Mouse (Mus musculus): Measurements from ENCODE around the gene Wdr46. TPM values are rescaled to one million over a fixed set of nuclear protein-coding genes. Genes with fewer than 3 reads are reported as not detected.
A peak's percentile ranks its signal among the peaks of the same experiment; 100 is the strongest.

Wdr46 gene
- total RNA-seq, 2 experiments from 2014 or later = 76.4 to 105 TPM

DNA sequence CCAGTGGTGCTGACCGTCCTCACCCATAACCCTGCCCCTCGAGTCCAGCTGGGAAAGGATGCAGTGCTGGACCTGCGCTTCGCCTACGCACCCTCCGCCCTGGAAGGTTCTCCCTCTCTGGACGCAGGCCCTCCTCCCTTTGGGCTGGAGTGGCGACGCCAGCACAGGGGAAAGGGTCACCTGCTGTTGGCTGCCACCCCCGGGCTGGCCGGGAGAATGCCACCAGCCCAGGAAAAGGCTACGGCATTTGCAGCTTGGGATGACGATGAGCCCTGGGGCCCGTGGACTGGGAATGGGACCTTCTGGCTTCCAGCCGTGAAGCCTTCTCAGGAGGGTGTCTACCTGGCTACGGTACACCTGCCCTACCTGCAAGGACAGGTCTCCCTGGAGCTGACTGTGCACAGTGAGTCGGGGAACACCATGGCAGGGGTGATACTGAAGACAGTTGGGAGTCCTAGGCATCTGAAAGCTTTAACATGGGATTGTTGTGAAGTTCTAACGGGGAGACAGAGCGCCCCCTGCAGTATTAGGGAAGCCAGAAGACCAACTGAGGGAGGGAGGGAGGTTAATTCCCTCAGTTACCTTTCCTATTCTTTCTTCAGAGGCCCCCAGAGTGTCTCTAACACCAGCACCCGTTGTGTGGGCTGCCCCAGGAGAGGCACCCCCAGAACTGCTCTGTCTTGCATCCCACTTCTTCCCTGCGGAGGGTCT is 14.9 kb upstream of the Wdr46 start:
- no peak for ATAC-seq (replicated peaks; ENCODE audit: low FRiP score, low TSS enrichment, poor library complexity, severe bottlenecking)

GRCm38 (mm10) chr17:33926207-33926932 is 14.1 kb upstream of the Wdr46 start:
- no peak for ATAC-seq (replicated peaks; ENCODE audit: low FRiP score, low TSS enrichment, poor library complexity, severe bottlenecking)

GRCm38 (mm10) chr17:33928251-33928947 is 12.1 kb upstream of the Wdr46 start:
- no peak for ATAC-seq (replicated peaks; ENCODE audit: low FRiP score, low TSS enrichment, poor library complexity, severe bottlenecking)

DNA sequence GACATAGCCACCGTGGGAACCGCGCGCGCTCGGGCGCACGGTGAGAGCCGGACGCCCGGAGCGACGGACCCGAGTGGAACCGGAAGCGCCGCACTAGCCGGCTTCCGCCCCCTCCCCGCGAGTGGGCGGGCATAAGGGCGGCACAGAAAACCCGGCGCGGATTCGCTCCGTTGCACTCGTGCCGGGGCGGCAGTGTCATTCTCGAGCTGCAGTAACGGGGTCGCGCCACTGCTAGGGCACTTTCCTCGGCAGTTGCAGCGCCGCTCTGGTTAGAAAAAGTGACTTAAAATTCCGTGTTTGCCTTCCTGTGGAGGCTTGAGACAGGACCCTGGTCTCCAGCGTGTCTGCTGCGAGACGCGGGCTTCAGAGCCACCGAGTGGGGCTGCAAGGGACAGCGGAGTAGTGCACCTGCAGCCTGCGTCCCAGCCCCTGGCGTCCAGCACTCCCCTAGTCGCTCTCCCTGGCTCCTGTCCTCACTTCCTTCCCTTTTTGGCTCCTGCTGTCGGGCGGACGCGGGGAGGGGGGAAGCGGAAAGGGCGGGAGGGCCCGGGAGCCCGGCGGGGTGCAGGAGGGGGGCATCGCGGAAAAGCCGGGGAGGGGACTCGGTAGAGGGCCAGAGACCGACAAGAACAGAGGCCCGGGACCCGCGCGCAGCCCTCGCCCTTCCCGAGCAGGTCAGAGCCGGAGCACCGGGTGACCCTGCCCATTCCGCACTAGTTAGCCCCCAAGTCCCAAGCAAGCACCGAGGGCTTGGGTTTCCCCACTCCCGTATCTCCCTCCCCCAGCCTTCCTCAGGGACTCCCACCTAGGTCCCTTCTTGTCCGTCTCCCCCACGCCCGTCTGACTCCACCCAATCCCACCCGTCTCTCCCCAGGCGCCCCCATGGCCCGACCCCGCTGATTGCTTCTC is 10.8 kb upstream of the Wdr46 start, which contains the start of gene Rgl2:
Rgl2 (plus strand) TSS at position 173 of the 909 bp plus-strand sequence.
- peak; percentile 66 for ATAC-seq (replicated peaks; ENCODE audit: low FRiP score, low TSS enrichment, poor library complexity, severe bottlenecking)

GRCm38 (mm10) chr17:33930280-33931158 is 9.9 kb upstream of the Wdr46 start:
- peak; percentile 31; the same call in 1 of the 2 replicates for ATAC-seq (replicated peaks; ENCODE audit: low FRiP score, low TSS enrichment, poor library complexity, severe bottlenecking)

DNA sequence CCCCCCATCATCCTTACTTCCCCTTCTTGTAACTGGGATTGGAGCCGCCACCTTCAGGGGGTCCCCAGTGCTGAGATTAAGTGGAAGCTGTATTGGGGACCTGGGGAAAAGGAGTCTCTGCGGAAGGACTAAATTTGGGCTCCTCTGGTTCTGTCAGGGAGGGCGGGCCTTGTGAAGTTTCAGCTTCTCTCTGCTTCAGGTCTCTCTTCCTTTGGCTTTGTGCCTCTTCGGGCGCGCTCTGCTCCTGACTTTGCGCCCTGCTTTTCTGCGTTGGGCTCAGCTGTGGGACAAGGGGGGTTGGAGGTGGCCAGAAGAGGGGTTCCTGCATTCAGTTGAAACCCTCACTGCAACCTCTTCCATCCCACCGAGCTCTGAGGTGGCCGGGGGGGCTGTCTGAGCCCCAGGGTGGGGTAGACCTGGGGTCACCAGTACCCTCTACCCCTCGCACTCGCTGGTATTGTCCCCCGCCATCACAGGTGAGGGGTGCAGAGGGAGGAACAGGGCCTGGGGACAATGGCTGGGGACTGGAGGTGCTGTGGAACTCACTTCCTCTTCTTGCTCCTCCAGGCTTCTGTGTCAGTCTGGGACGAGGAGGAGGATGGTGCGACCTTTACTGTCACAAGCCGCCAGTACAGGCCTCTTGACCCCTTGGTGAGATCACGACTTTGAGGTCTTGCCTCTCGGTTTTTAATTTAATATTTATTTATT is 9.1 kb upstream of the Wdr46 start:
- no peak for ATAC-seq (replicated peaks; ENCODE audit: low FRiP score, low TSS enrichment, poor library complexity, severe bottlenecking)

GRCm38 (mm10) chr17:33931947-33932346 is 8.5 kb upstream of the Wdr46 start:
- ATAC-seq (replicated peaks; ENCODE audit: low FRiP score, low TSS enrichment, poor library complexity, severe bottlenecking) = no peak

DNA sequence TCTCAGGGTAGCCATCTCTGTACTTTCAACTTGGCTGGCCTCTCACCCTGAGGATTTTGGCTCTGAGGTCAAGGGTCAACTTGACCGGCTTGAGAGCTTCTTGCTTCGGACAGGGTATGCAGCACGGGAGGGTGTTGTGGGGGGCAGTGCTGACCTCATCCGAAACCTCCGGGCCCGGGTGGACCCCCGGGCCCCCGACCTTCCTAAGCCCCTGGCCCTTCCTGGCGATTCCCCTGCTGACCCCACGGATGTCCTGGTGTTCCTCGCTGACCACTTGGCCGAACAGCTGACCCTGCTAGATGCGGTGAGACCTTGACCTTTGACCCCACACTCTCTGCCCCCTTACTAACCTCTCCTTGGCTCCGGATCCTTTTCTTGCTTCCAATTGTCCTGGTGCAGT is 8.0 kb upstream of the Wdr46 start:
- ATAC-seq (replicated peaks; ENCODE audit: low FRiP score, low TSS enrichment, poor library complexity, severe bottlenecking) = no peak

DNA sequence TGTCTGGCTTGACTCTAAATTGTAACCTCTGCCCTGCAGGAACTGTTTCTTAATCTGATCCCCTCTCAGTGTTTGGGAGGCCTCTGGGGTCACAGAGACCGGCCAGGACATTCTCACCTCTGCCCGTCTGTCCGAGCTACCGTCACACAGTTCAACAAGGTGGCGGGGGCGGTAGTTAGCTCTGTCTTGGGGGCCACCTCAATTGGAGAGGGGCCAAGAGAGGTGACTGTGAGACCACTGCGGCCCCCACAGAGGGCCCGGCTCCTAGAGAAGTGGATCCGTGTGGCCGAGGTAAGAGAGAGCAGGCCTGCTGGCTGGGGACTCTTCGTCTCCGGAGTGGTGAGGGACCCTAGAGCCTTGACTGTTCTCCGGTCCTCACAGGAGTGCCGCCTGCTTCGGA is 7.5 kb upstream of the Wdr46 start:
- no peak for ATAC-seq (replicated peaks; ENCODE audit: low FRiP score, low TSS enrichment, poor library complexity, severe bottlenecking)

- ATAC-seq (replicated peaks; ENCODE audit: low FRiP score, low TSS enrichment, poor library complexity, severe bottlenecking) = no peak
Observed at GRCm38 (mm10) chr17:33935422-33936055, 4.9 kb upstream of the Wdr46 start.

DNA sequence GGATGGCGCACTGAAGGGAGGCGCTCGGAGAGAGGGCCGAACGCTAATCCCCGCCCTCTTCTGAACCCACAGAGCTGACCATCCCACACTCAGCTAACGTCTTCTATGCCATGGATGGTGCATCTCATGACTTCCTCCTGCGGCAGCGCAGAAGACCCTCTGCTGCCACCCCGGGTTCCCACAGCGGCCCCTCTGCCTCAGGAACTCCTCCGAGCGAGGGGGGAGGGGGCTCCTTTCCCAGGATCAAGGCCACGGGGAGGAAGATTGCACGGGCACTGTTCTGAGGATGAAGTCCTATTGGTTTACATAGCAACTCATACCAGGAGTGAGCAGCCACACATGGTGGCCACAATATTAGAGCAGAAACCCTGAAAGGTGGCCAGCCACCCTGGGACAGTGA is 3.5 kb upstream of the Wdr46 start:
- no peak for ATAC-seq (replicated peaks; ENCODE audit: low FRiP score, low TSS enrichment, poor library complexity, severe bottlenecking)

DNA sequence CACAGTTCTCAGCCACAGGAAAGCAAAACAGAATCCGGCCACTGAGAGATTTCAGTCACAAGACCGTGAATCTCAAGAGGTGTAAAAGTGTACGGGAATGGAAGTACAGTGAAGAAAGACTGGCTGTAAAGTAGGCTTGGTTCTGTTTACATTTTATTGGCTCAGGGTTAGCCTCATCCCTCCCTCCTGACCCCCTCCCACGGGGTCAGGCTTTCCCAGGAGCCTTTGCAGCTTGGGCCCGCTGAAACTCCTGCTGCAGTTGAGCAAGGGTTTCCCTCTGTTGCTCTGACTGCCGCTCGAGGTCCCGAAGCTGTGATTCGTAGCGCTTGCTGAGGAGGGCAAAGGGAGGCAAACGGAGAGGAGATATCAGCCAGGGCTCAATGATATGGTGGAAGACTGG is 1.7 kb upstream of the Wdr46 start:
- ATAC-seq (replicated peaks; ENCODE audit: low FRiP score, low TSS enrichment, poor library complexity, severe bottlenecking) = no peak

DNA sequence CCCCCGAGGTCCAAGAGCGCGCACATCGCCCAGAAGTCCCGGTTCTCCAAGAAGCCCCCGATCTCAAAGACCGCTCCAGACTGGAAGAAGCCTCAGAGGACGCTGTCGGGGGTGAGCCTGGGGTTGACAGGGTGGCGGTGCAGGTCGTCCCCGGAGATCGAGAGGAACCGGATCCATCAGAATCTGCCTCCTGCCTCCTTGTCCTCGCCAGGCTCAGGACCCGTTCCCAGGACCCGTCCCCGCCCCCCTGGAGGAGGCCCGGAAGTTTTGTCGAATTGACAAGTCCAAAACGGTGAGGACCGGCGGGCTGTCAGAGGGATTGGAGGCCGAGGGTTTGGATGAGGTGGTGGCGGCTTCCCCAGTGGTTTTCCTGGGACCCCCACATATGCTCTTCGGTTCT is 521 bp downstream of the Wdr46 start:
- ATAC-seq (replicated peaks; ENCODE audit: low FRiP score, low TSS enrichment, poor library complexity, severe bottlenecking) = no peak

DNA sequence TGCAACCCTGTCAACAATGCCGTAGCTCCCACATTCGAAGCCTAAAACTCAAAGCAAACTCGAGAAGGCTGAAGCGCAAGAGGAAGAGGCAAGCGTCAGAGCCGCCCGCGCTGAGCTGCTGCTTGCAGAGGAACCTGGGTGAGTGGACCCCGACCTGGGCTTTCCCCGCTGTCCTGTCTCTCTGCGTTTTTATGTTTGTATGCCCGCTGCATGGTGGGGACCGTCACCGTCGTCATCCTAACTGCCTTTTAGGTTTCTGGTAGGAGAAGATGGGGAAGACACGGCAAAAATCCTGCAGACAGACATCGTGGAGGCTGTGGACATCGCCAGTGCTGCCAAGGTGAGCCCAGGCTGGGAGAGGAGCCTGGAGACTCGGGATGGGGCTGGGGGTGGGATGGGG is 921 bp downstream of the Wdr46 start:
- no peak for ATAC-seq (replicated peaks; ENCODE audit: low FRiP score, low TSS enrichment, poor library complexity, severe bottlenecking)

DNA sequence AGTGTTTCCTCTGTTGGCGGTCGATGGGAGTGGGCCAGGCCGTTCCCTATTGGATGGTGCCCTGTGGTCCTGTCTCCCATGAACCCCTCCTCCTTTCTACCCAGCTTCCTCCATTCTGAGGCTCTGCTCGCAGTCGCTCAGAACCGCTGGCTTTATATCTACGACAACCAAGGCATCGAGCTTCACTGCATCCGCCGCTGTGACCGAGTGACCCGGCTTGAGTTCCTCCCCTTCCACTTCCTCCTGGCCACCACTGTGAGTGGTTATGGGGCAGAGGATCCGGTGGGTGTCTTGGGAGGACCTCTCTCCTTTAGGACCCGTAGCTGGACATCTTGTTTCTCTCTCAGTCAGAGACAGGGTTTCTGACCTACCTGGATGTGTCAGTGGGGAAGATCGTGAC is 3.0 kb downstream of the Wdr46 start:
- ATAC-seq (replicated peaks; ENCODE audit: low FRiP score, low TSS enrichment, poor library complexity, severe bottlenecking) = no peak

- no peak for ATAC-seq (replicated peaks; ENCODE audit: low FRiP score, low TSS enrichment, poor library complexity, severe bottlenecking)
Observed at GRCm38 (mm10) chr17:33947430-33948089, 7.1 kb downstream of the Wdr46 start.

Measured in megakaryocyte-erythroid progenitor cell, adult 5-6 weeks (primary cell).